Mouse (Mus musculus): ENCODE measurements around the gene Ccr1.

Ccr1 gene

GRCm38 (mm10) chr9:123927281-123927960, 41.1 kb downstream of the Ccr1 start:
- DNase-seq (ENCODE audit: low spot score in 2 of 2), result no peak

- DNase-seq (ENCODE audit: low spot score in 2 of 2), result peak in 1 of 2 experiments; percentile 71
Measured at GRCm38 (mm10) chr9:123926041-123926440, 42.5 kb downstream of the Ccr1 start.

- peak; percentile 89 to 92 for DNase-seq (ENCODE audit: low spot score in 2 of 2)
Measured at GRCm38 (mm10) chr9:123925101-123925946, 43.2 kb downstream of the Ccr1 start.

- peak; percentile 87 to 92 for DNase-seq (ENCODE audit: low spot score in 2 of 2)
Measured at GRCm38 (mm10) chr9:123924589-123925066, 43.9 kb downstream of the Ccr1 start.

GRCm38 (mm10) chr9:123924035-123924434, 44.5 kb downstream of the Ccr1 start:
- peak; percentile 66 to 79 for DNase-seq (ENCODE audit: low spot score in 2 of 2)

- DNase-seq (ENCODE audit: low spot score in 2 of 2), result peak in 1 of 2 experiments; percentile 28
Measured at GRCm38 (mm10) chr9:123923146-123923991, 45.1 kb downstream of the Ccr1 start.
